Mouse (Mus musculus) forebrain, embryonic 15.5 days (tissue): Measurements from ENCODE around the gene Slc17a1. TPM values are rescaled to one million over a fixed set of nuclear protein-coding genes. Genes with fewer than 3 reads are reported as not detected.

ENCODE experiments used
- ATAC-seq: fragments of 200-750 bp; cut with Nextera tagmentation; replicated peaks from 2 replicates; pipeline ENCODE4 v1.8.0; 2017; ENCODE audit warnings: mild to moderate bottlenecking, moderate TSS enrichment, moderate library complexity
- H3K27ac ChIP-seq: fragments of 300-500 bp; sonication (generic); replicated peaks from 2 replicates; pipeline ENCODE4 v1.5.1; 2015; ENCODE audit warnings: mild to moderate bottlenecking, inconsistent platforms
- H3K27me3 ChIP-seq: fragments of 300-500 bp; sonication (generic); 2 replicates; pipeline ENCODE4 v1.6.1; 2015; ENCODE audit warnings: inconsistent platforms
- H3K36me3 ChIP-seq: fragments of 300-500 bp; sonication (generic); 2 replicates; pipeline ENCODE4 v1.6.1; 2015; ENCODE audit warnings: mild to moderate bottlenecking, inconsistent platforms
- H3K4me1 ChIP-seq: fragments of 300-500 bp; sonication (generic); 2 replicates; pipeline ENCODE4 v1.6.1; 2015; ENCODE audit warnings: inconsistent platforms
- H3K4me2 ChIP-seq: fragments of 300-500 bp; sonication (generic); replicated peaks from 2 replicates; pipeline ENCODE4 v1.6.1; 2015; ENCODE audit warnings: mild to moderate bottlenecking, inconsistent platforms
- H3K4me3 ChIP-seq: fragments of 300-500 bp; sonication (generic); 2 replicates; pipeline ENCODE4 v1.5.1; 2015; ENCODE audit warnings: mild to moderate bottlenecking, inconsistent platforms
- H3K9ac ChIP-seq: fragments of 300-500 bp; sonication (generic); replicated peaks from 2 replicates; pipeline ENCODE4 v1.6.1; 2015; ENCODE audit warnings: mild to moderate bottlenecking, inconsistent platforms
- H3K9me3 ChIP-seq: fragments of 300-500 bp; sonication (generic); 2 replicates; pipeline ENCODE4 v1.6.1; 2016; ENCODE audit warnings: inconsistent platforms
- WGBS: fragments of 180-500 bp; shearing (Covaris S2); methylation state at CpG from one replicate; pipeline ENCODE4 v1.1.7; 2015; ENCODE audit warnings: mixed read lengths; 5-methylcytosine and 5-hydroxymethylcytosine counted together
- microRNA-seq: library from miRNA; unstranded; fragments of <30 nt; microRNA quantifications from one replicate; pipeline ENCODE4, GENCODE M21; 2016
- polyA plus RNA-seq: library from polyadenylated mRNA; unstranded; fragments of >200 nt; fragmentation: Nextera tagmentation; extraction: Ambion mirVana; gene quantifications from 2 replicates; pipeline ENCODE4 v1.2.1, GENCODE M21; 2015

Gene Slc17a1
- polyA plus RNA-seq, 1 experiment from 2014 or later, result not detected

DNA sequence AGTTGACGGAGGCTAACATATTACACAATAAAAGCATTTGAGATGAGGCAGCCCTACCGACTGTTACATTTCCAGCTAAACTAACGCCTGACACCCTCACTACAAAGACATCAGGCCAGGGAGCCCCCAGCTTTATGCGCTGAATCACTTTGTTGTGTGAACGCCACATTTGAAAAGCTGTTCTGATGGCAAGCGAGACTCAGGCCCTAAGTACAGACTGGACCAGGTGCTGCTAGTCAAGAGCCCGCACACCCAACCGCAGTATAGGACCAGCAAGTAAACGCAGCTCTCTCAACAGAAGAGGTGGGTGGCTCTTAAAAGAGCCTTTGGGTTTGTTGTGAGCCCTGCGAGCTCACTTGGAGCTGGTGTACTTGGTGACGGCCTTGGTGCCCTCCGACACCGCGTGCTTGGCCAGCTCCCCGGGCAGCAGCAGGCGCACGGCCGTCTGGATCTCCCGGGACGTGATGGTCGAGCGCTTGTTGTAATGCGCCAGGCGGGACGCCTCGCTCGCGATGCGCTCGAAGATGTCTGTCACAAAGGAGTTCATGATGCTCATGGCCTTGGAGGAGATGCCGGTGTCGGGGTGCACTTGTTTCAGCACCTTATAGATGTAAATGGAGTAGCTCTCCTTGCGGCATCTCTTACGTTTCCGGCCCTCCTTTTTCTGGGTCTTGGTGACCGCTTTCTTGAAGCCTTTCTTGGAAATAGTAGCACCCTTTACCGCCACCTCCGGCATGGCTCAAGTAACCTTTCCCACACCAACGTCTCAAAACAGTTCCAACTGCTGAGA is 66.1 kb downstream of the Slc17a1 start, which contains the start of gene Hist1h2ba:
Gene Hist1h2ba, minus strand, starts transcription at position 736 of the 790 bp plus-strand sequence.
- Histone ChIP-seq H3K9ac (no peak within 1 kb of the TSS), H3K4me1 (0 out of 2 replicates have a peak, but pooled peaks cover 3% of the 10 kb centered on the region), H3K4me2 (no peak within 1 kb of the TSS), H3K36me3 (no peaks in the 10 kb centered on the region), H3K27me3 (no peaks in the 10 kb centered on the region), H3K9me3 (no peaks in the 10 kb centered on the region), H3K27ac (no peak within 1 kb of the TSS), H3K4me3 (no peak within 1 kb of the TSS)
- WGBS, result 94% methylated on average over 39 of the region's 39 CpGs
- ATAC-seq, result no peak

DNA sequence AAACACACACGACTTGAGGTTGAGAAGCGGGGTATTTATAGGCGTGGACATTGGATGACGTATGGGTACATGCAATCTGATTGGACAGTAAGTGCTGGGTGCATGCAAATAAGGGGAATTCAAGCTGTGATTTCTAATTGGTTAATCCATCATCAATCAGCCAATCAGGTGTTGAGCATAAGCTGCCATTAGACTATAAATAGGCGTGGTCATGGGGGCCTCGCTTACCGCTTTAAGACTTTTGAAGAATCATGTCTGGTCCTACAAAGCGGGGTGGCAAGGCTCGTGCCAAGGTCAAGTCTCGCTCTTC is 66.6 kb downstream of the Slc17a1 start, which contains the start of gene Hist1h2aa:
Gene Hist1h2aa, plus strand, starts transcription at position 252 of the 310 bp plus-strand sequence.
- Histone ChIP-seq H3K4me3 (no peak within 1 kb of the TSS), H3K9ac (no peak within 1 kb of the TSS), H3K36me3 (no peaks in the 10 kb centered on the region), H3K9me3 (no peaks in the 10 kb centered on the region), H3K4me1 (0 out of 2 replicates have a peak, but pooled peaks cover 6% of the 10 kb centered on the region), H3K27ac (no peak within 1 kb of the TSS), H3K27me3 (no peaks in the 10 kb centered on the region), H3K4me2 (no peak within 1 kb of the TSS)
- 94% methylated on average over 10 of the region's 10 CpGs for WGBS
- no peak for ATAC-seq

DNA sequence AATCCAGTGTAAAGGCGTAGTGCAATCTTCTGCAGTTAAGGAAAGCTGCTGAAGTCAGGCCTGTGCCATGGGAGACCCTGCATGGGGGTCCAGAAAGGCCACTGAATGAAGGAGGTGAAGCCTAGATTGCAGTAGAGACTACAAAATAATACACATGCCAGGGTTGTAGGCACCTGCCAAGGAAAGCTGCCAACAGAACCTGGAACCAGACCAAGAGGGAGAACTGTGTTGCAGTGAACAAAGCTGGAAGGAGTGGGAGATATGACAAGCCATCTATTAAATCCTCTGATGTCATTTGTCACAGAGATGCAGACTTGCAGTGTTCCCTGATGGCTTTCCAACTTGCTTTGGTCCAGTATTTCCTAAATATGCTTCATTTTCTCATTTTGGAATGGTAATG is 71.1 kb downstream of the Slc17a1 start:
- Histone ChIP-seq H3K4me1 (0 out of 2 replicates have a peak, but pooled peaks cover 6% of the 10 kb centered on the region), H3K9me3 (no peaks in the 10 kb centered on the region), H3K27me3 (no peaks in the 10 kb centered on the region), H3K36me3 (no peaks in the 10 kb centered on the region), H3K4me3 (no peak overlapping the region), H3K9ac (no peak overlapping the region), H3K27ac (no peak overlapping the region), H3K4me2 (no peak overlapping the region)
- ATAC-seq, result 0 out of 2 replicates have a peak, but pooled peaks have one; percentile 19
- WGBS, result 87% methylated on average over 1 of the region's 1 CpGs

DNA sequence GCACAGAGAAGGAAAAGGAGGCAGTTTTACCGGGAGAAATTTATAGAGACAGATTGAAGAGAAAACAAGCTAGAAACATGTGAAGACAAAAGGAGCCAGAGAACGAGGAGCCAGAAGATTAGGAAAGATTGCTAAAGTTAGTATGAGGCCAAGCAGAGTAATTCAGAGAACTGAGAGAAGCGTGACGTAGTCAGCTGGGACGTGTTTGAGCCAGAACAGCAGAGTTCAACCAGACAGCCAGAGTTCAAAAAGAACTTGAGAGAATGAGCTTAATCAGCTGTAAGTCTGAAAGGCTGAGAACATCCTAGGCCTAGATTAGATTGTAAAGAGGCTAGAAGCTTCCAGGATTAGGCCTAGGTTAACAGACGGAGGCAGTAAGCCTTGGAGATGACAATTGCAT is 72.7 kb downstream of the Slc17a1 start:
- Histone ChIP-seq H3K27ac (no peak overlapping the region), H3K4me3 (no peak overlapping the region), H3K36me3 (no peaks in the 10 kb centered on the region), H3K4me2 (no peak overlapping the region), H3K27me3 (no peaks in the 10 kb centered on the region), H3K9me3 (no peaks in the 10 kb centered on the region), H3K9ac (no peak overlapping the region), H3K4me1 (0 out of 2 replicates have a peak, but pooled peaks cover 6% of the 10 kb centered on the region)
- 48% methylated on average over 6 of the region's 6 CpGs for WGBS
- no peak for ATAC-seq

DNA sequence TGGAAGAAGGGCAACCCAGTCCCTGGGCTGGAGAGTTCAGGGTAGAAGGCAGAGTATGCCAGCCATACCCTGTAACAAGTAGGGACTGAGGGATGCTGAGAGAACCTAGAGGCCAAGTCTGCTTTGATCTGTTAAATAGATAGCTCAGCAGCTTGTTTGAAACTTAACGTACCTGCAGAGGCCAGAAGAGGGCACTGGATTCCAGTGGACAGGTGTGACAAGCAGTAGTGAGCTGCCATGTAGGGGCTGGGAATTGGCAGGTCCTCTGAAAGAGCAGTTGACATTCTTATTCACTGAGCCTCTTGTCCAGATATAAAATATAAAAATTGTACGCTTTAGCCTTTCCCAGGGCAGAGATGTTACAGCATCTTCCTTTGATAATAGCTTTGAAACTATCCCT is 75.3 kb downstream of the Slc17a1 start:
- Histone ChIP-seq H3K27ac (no peak overlapping the region), H3K4me3 (no peak overlapping the region), H3K4me1 (0 out of 2 replicates have a peak, but pooled peaks cover 6% of the 10 kb centered on the region), H3K9me3 (no peaks in the 10 kb centered on the region), H3K4me2 (no peak overlapping the region), H3K9ac (no peak overlapping the region), H3K27me3 (no peaks in the 10 kb centered on the region), H3K36me3 (no peaks in the 10 kb centered on the region)
- 58% methylated on average over 2 of the region's 2 CpGs for WGBS
- no peak for ATAC-seq

Small RNA genes lying within 50 kb of the gene (microRNA-seq; reads per million reads assigned to microRNA genes)
- gene Gm44344, result not detected

Other genes starting within 250 kb of the Slc17a1 start
- gene Hist1h2be, start 246.6 kb upstream of the Slc17a1 start, polyA plus RNA-seq, result 1.9 and 2.5 TPM in 2 replicates
- 11.6 and 13.7 TPM in 2 replicates for gene Hist1h1e, start 245.2 kb upstream of the Slc17a1 start, polyA plus RNA-seq
- gene Hist1h2ac, start 183.8 kb upstream of the Slc17a1 start, polyA plus RNA-seq, result 1.0 and 1.1 TPM in 2 replicates
- 33.7 and 35.6 TPM in 2 replicates for gene Hist1h2bc, start 183.6 kb upstream of the Slc17a1 start, polyA plus RNA-seq
- gene Hist1h1t, start 171.9 kb upstream of the Slc17a1 start, polyA plus RNA-seq, result 0.20 TPM in 1 of 2 replicates, not detected in the other
- 3.7 and 4.4 TPM in 2 replicates for gene Hist1h4c, start 169.3 kb upstream of the Slc17a1 start, polyA plus RNA-seq
- gene Hfe, start 156.9 kb upstream of the Slc17a1 start, polyA plus RNA-seq, result 2.0 and 3.4 TPM in 2 replicates
- gene Hist1h1c, start 128.9 kb upstream of the Slc17a1 start, polyA plus RNA-seq, result 22.8 and 24.6 TPM in 2 replicates
- gene Hist1h3c, start 122.1 kb upstream of the Slc17a1 start, polyA plus RNA-seq, result 3.9 and 4.1 TPM in 2 replicates
- gene Hist1h2bb, start 121.0 kb upstream of the Slc17a1 start, polyA plus RNA-seq, result 1.8 and 2.0 TPM in 2 replicates
- gene Hist1h2ab, start 116.6 kb upstream of the Slc17a1 start, polyA plus RNA-seq, result 26.0 and 31.2 TPM in 2 replicates
- gene Hist1h3b, start 115.5 kb upstream of the Slc17a1 start, polyA plus RNA-seq, result 7.9 and 11.7 TPM in 2 replicates
- 2.8 and 3.8 TPM in 2 replicates for gene Hist1h4b, start 110.7 kb upstream of the Slc17a1 start, polyA plus RNA-seq
- gene Hist1h4a, start 106.5 kb upstream of the Slc17a1 start, polyA plus RNA-seq, result 0.38 TPM in 1 of 2 replicates, not detected in the other
- 2.7 and 3.2 TPM in 2 replicates for gene Hist1h3a, start 105.4 kb upstream of the Slc17a1 start, polyA plus RNA-seq
- 1.5 TPM in 2 replicates for gene Hist1h1a, start 104.1 kb upstream of the Slc17a1 start, polyA plus RNA-seq
- 0.11 TPM in 1 of 2 replicates, not detected in the other for gene Trim38, start 97.8 kb upstream of the Slc17a1 start, polyA plus RNA-seq
- not detected in 2 replicates for gene Slc17a2, start 60.8 kb upstream of the Slc17a1 start, polyA plus RNA-seq
- 0.04 TPM in 1 of 2 replicates, not detected in the other for gene Slc17a3, start 28.3 kb upstream of the Slc17a1 start, polyA plus RNA-seq
- gene Slc17a4, start 47.3 kb downstream of the Slc17a1 start, polyA plus RNA-seq, result not detected in 2 replicates
- not detected in 2 replicates for gene Hist1h2ba, start 66.4 kb downstream of the Slc17a1 start, polyA plus RNA-seq
- not detected in 2 replicates for gene Hist1h2aa, start 66.7 kb downstream of the Slc17a1 start, polyA plus RNA-seq
- gene Scgn, start 123.5 kb downstream of the Slc17a1 start, polyA plus RNA-seq, result 1.6 and 3.9 TPM in 2 replicates